Mouse (Mus musculus): ENCODE data around the gene Rhox7b. TPM values are rescaled to one million over a fixed set of nuclear protein-coding genes. Genes with fewer than 3 reads are reported as not detected.
"Not testable (repeated sequence)": the region's sequence is repeated elsewhere in the genome, so short reads cannot be mapped to it uniquely, and the experiment has no call there.

The Rhox7b gene
- not detected in 2 replicates for polyA plus RNA-seq (2012; rRNA removed)

- not testable (repeated sequence) for H3K36me3 ChIP-seq (ENCODE audit: control insufficient read depth, insufficient read depth, low read length); H3K27ac ChIP-seq (ENCODE audit: control insufficient read depth, insufficient read depth, low read length); DNase-seq; H3K4me1 ChIP-seq (replicated peaks; ENCODE audit: control insufficient read depth, insufficient read depth, low read length); H3K27me3 ChIP-seq (ENCODE audit: control insufficient read depth, insufficient read depth, low read length); H3K4me3 ChIP-seq (ENCODE audit: control insufficient read depth, insufficient read depth, low read length)
- 69% methylated on average over 9 of the region's 9 CpGs for WGBS
Measured at GRCm38 (mm10) chrX:37897132-37897531, at the start of gene Rhox7b. Gene Rhox7b, minus strand, starts transcription at chrX:37897232.

- no peak for TF ChIP-seq POLR2A (IDR thresholded peaks at IDR 0.05; ENCODE audit: control insufficient read depth, extremely low read depth, insufficient read depth, low read length, poor library complexity)
- no peak for TF ChIP-seq CTCF (IDR thresholded peaks at IDR 0.05; ENCODE audit: borderline replicate concordance, control insufficient read depth, extremely low read depth, insufficient read depth, low read length, poor library complexity)
- Histone ChIP-seq H3K4me1 (replicated peaks; ENCODE audit: control insufficient read depth, insufficient read depth, low read length) (no peaks in the 10 kb centered on the region), H3K36me3 (ENCODE audit: control insufficient read depth, insufficient read depth, low read length) (no peaks in the 10 kb centered on the region), H3K27me3 (ENCODE audit: control insufficient read depth, insufficient read depth, low read length) (no peaks in the 10 kb centered on the region), H3K4me3 (ENCODE audit: control insufficient read depth, insufficient read depth, low read length) (no peak overlapping the region), H3K27ac (ENCODE audit: control insufficient read depth, insufficient read depth, low read length) (no peak overlapping the region)
- DNase-seq = no peak
- WGBS = 78% methylated on average over 4 of the region's 4 CpGs
Measured at GRCm38 (mm10) chrX:37916311-37916710, 19.3 kb upstream of the Rhox7b start.

GRCm38 (mm10) chrX:37908581-37908980 is 11.5 kb upstream of the Rhox7b start:
- whole genome bisulfite sequencing = 58% methylated on average over 7 of the region's 7 CpGs
- no peaks in the 10 kb centered on the region for H3K4me1 ChIP-seq (replicated peaks; ENCODE audit: control insufficient read depth, insufficient read depth, low read length)
- no peak overlapping the region for H3K27ac ChIP-seq (ENCODE audit: control insufficient read depth, insufficient read depth, low read length)
- H3K36me3 ChIP-seq (ENCODE audit: control insufficient read depth, insufficient read depth, low read length) = no peaks in the 10 kb centered on the region
- no peak overlapping the region for H3K4me3 ChIP-seq (ENCODE audit: control insufficient read depth, insufficient read depth, low read length)
- no peak for TF ChIP-seq POLR2A (IDR thresholded peaks at IDR 0.05; ENCODE audit: control insufficient read depth, extremely low read depth, insufficient read depth, low read length, poor library complexity)
- no peak for TF ChIP-seq CTCF (IDR thresholded peaks at IDR 0.05; ENCODE audit: borderline replicate concordance, control insufficient read depth, extremely low read depth, insufficient read depth, low read length, poor library complexity)
- no peaks in the 10 kb centered on the region for H3K27me3 ChIP-seq (ENCODE audit: control insufficient read depth, insufficient read depth, low read length)
- no peak for DNase-seq

GRCm38 (mm10) chrX:37903727-37904126 is 6.7 kb upstream of the Rhox7b start:
- Histone ChIP-seq H3K27me3 (ENCODE audit: control insufficient read depth, insufficient read depth, low read length) (no peaks in the 10 kb centered on the region), H3K4me1 (replicated peaks; ENCODE audit: control insufficient read depth, insufficient read depth, low read length) (no peaks in the 10 kb centered on the region), H3K4me3 (ENCODE audit: control insufficient read depth, insufficient read depth, low read length) (no peak overlapping the region), H3K36me3 (ENCODE audit: control insufficient read depth, insufficient read depth, low read length) (no peaks in the 10 kb centered on the region), H3K27ac (ENCODE audit: control insufficient read depth, insufficient read depth, low read length) (no peak overlapping the region)
- TF ChIP-seq POLR2A (IDR thresholded peaks at IDR 0.05; ENCODE audit: control insufficient read depth, extremely low read depth, insufficient read depth, low read length, poor library complexity) (no peak), CTCF (IDR thresholded peaks at IDR 0.05; ENCODE audit: borderline replicate concordance, control insufficient read depth, extremely low read depth, insufficient read depth, low read length, poor library complexity) (no peak)
- DNase-seq = no peak
- WGBS = 77% methylated on average over 5 of the region's 5 CpGs

- H3K27ac ChIP-seq (ENCODE audit: control insufficient read depth, insufficient read depth, low read length); H3K36me3 ChIP-seq (ENCODE audit: control insufficient read depth, insufficient read depth, low read length); H3K27me3 ChIP-seq (ENCODE audit: control insufficient read depth, insufficient read depth, low read length); DNase-seq; H3K4me3 ChIP-seq (ENCODE audit: control insufficient read depth, insufficient read depth, low read length); H3K4me1 ChIP-seq (replicated peaks; ENCODE audit: control insufficient read depth, insufficient read depth, low read length): not testable (repeated sequence)
- 100% methylated on average over 10 of the region's 18 CpGs for WGBS
Measured at GRCm38 (mm10) chrX:37901670-37902069, 4.6 kb upstream of the Rhox7b start, which contains the start of gene Rhox9. Gene Rhox9, minus strand, starts transcription at chrX:37901770.

- H3K4me3 ChIP-seq (ENCODE audit: control insufficient read depth, insufficient read depth, low read length) = no peak within 1 kb of the TSS
- no peak for DNase-seq
- WGBS = 89% methylated on average over 4 of the region's 4 CpGs
- H3K27me3 ChIP-seq (ENCODE audit: control insufficient read depth, insufficient read depth, low read length) = no peaks in the 10 kb centered on the region
- H3K4me1 ChIP-seq (replicated peaks; ENCODE audit: control insufficient read depth, insufficient read depth, low read length) = no peaks in the 10 kb centered on the region
- H3K36me3 ChIP-seq (ENCODE audit: control insufficient read depth, insufficient read depth, low read length) = no peaks in the 10 kb centered on the region
- H3K27ac ChIP-seq (ENCODE audit: control insufficient read depth, insufficient read depth, low read length) = no peak within 1 kb of the TSS
- TF ChIP-seq POLR2A (IDR thresholded peaks at IDR 0.05; ENCODE audit: control insufficient read depth, extremely low read depth, insufficient read depth, low read length, poor library complexity) = no peak
- TF ChIP-seq CTCF (IDR thresholded peaks at IDR 0.05; ENCODE audit: borderline replicate concordance, control insufficient read depth, extremely low read depth, insufficient read depth, low read length, poor library complexity) = no peak
Measured at GRCm38 (mm10) chrX:37878844-37879243, 18.2 kb downstream of the Rhox7b start, which contains the start of gene Rhox8. Gene Rhox8, minus strand, starts transcription at chrX:37878944.

GRCm38 (mm10) chrX:37871641-37872040 is 25.4 kb downstream of the Rhox7b start:
- Histone ChIP-seq H3K27ac (ENCODE audit: control insufficient read depth, insufficient read depth, low read length) (no peak overlapping the region), H3K4me3 (ENCODE audit: control insufficient read depth, insufficient read depth, low read length) (no peak overlapping the region), H3K27me3 (ENCODE audit: control insufficient read depth, insufficient read depth, low read length) (no peaks in the 10 kb centered on the region), H3K36me3 (ENCODE audit: control insufficient read depth, insufficient read depth, low read length) (no peaks in the 10 kb centered on the region), H3K4me1 (replicated peaks; ENCODE audit: control insufficient read depth, insufficient read depth, low read length) (no peaks in the 10 kb centered on the region)
- WGBS = 94% methylated on average over 2 of the region's 2 CpGs
- TF ChIP-seq CTCF (IDR thresholded peaks at IDR 0.05; ENCODE audit: borderline replicate concordance, control insufficient read depth, extremely low read depth, insufficient read depth, low read length, poor library complexity) = no peak
- TF ChIP-seq POLR2A (IDR thresholded peaks at IDR 0.05; ENCODE audit: control insufficient read depth, extremely low read depth, insufficient read depth, low read length, poor library complexity) = no peak
- no peak for DNase-seq

Other genes with a start within 250 kb of the Rhox7b start
- not detected in 2 replicates for gene Rhox4g, start 245.9 kb downstream of the Rhox7b start, polyA plus RNA-seq (2012; rRNA removed)
- gene Rhox3h, start 228.5 kb downstream of the Rhox7b start, polyA plus RNA-seq (2012; rRNA removed) = not detected in 2 replicates
- not detected in 2 replicates for gene Rhox2h, start 224.0 kb downstream of the Rhox7b start, polyA plus RNA-seq (2012; rRNA removed)
- gene Rhox5, start 92.4 kb downstream of the Rhox7b start, polyA plus RNA-seq (2012; rRNA removed) = not detected in 2 replicates
- 0.13 TPM in 1 of 2 replicates, not detected in the other for gene Rhox6, start 70.3 kb downstream of the Rhox7b start, polyA plus RNA-seq (2012; rRNA removed)
- gene Rhox7a, start 65.5 kb downstream of the Rhox7b start, polyA plus RNA-seq (2012; rRNA removed) = not detected in 2 replicates
- gene Rhox8, start 18.3 kb downstream of the Rhox7b start, polyA plus RNA-seq (2012; rRNA removed) = not detected in 2 replicates
- not detected in 2 replicates for gene Rhox9, start 4.5 kb upstream of the Rhox7b start, polyA plus RNA-seq (2012; rRNA removed)
- not detected in 2 replicates for gene Btg1-ps1, start 121.6 kb upstream of the Rhox7b start, polyA plus RNA-seq (2012; rRNA removed)
- gene Btg1-ps2, start 145.9 kb upstream of the Rhox7b start, polyA plus RNA-seq (2012; rRNA removed) = not detected in 2 replicates
- not detected in 2 replicates for gene Rhox10, start 169.2 kb upstream of the Rhox7b start, polyA plus RNA-seq (2012; rRNA removed)
- not detected in 2 replicates for gene Rhox11, start 187.9 kb upstream of the Rhox7b start, polyA plus RNA-seq (2012; rRNA removed)
- 0.26 TPM in 1 of 2 replicates, not detected in the other for gene Rhox12, start 213.7 kb upstream of the Rhox7b start, polyA plus RNA-seq (2012; rRNA removed)
- not detected in 2 replicates for gene Rhox13, start 224.0 kb upstream of the Rhox7b start, polyA plus RNA-seq (2012; rRNA removed)